In genomic region chr17:23550856-23551255, GRCm38 (mm10) we compare ENCODE assay signal across 8 mouse cellular contexts. TPM values are rescaled to one million over a fixed set of nuclear protein-coding genes. Genes with fewer than 3 reads are reported as not detected.
DNase-seq lines count a peak whose midpoint lies in the region; ATAC-seq and TF ChIP-seq lines count a peak whose summit lies in the region.

No protein-coding gene starts in this region.

- H3K9ac ChIP-seq in heart, embryonic 16.5 days (ENCODE audit: low read length), result peak overlapping the region; percentile 69
- H3K9ac ChIP-seq in hindbrain, embryonic 16.5 days (ENCODE audit: low read depth, low read length), result peak overlapping the region; percentile 60
- peak overlapping the region; percentile 50 for H3K9ac ChIP-seq in midbrain, embryonic 11.5 days (ENCODE audit: low read length)

- peak overlapping the region; percentile 83 for H3K27ac ChIP-seq in heart, embryonic 16.5 days (ENCODE audit: low read length)
- peak overlapping the region; percentile 2; the same call in 1 of the 2 replicates for H3K27ac ChIP-seq in cortical plate, adult 2 months (ENCODE audit: insufficient read depth, low read length)
- peak overlapping the region; percentile 73 for H3K27ac ChIP-seq in hindbrain, embryonic 16.5 days (ENCODE audit: low read depth, low read length)
- no peak overlapping the region for H3K27ac ChIP-seq in midbrain, embryonic 11.5 days (ENCODE audit: low read depth, low read length)

- DNase-seq in heart, adult 11 months, result no peak
- peak; percentile 97 for DNase-seq in midbrain, embryonic 11.5 days (ENCODE audit: low spot score, missing footprints)
- no peak for DNase-seq in gastrocnemius, postnatal 10 days
- DNase-seq in left cerebral cortex, postnatal 36 days (ENCODE audit: low spot score in 2 of 2), result no peak

- TF ChIP-seq CTCF in cortical plate, adult 2 months (IDR thresholded peaks at IDR 0.05; ENCODE audit: extremely low read depth, insufficient read depth, low read length), result no peak

- H3K4me3 ChIP-seq in heart, embryonic 16.5 days (ENCODE audit: low read length), result peak overlapping the region; percentile 78
- H3K4me3 ChIP-seq in cortical plate, adult 2 months (ENCODE audit: insufficient read depth, low read length), result peak overlapping the region; percentile 92
- peak overlapping the region; percentile 51 for H3K4me3 ChIP-seq in hindbrain, embryonic 16.5 days (ENCODE audit: low read length)
- peak overlapping the region; percentile 47 for H3K4me3 ChIP-seq in midbrain, embryonic 11.5 days (ENCODE audit: low read depth, low read length)

- ATAC-seq in heart, embryonic 16.5 days (replicated peaks; ENCODE audit: extremely low read depth, insufficient read depth, low FRiP score), result no peak
- ATAC-seq in CD4-positive, CD25-positive, alpha-beta regulatory T cell, adult 4 months, result peak; percentile 41
- ATAC-seq in hindbrain, embryonic 16.5 days, result peak; percentile 16
- ATAC-seq in midbrain, embryonic 11.5 days (ENCODE audit: low FRiP score), result peak; percentile 22

- peaks cover 5% of the 10 kb centered on the region; the same call in 1 of the 2 replicates for H3K36me3 ChIP-seq in heart, embryonic 16.5 days (ENCODE audit: control insufficient read depth, insufficient read depth)
- peaks cover 8% of the 10 kb centered on the region for H3K36me3 ChIP-seq in hindbrain, embryonic 16.5 days (ENCODE audit: control insufficient read depth, insufficient read depth, low read length)
- H3K36me3 ChIP-seq in midbrain, embryonic 11.5 days (ENCODE audit: control insufficient read depth, insufficient read depth, low read length), result peaks cover 4% of the 10 kb centered on the region; the same call in 1 of the 2 replicates

- no peaks in the 10 kb centered on the region for H3K9me3 ChIP-seq in heart, embryonic 16.5 days (replicated peaks; ENCODE audit: control insufficient read depth, low read length)
- H3K9me3 ChIP-seq in hindbrain, embryonic 16.5 days (ENCODE audit: control insufficient read depth, low read length), result no peaks in the 10 kb centered on the region
- H3K9me3 ChIP-seq in midbrain, embryonic 11.5 days (ENCODE audit: control insufficient read depth, low read length), result no peaks in the 10 kb centered on the region

- no peaks in the 10 kb centered on the region for H3K27me3 ChIP-seq in heart, embryonic 16.5 days (ENCODE audit: control insufficient read depth, insufficient read depth, low read length)
- H3K27me3 ChIP-seq in hindbrain, embryonic 16.5 days (replicated peaks; ENCODE audit: control insufficient read depth, insufficient read depth, low read length), result no peaks in the 10 kb centered on the region
- no peaks in the 10 kb centered on the region for H3K27me3 ChIP-seq in midbrain, embryonic 11.5 days (ENCODE audit: control insufficient read depth, insufficient read depth, low read length)

- WGBS in heart, embryonic 16.5 days, result under 1% methylated on average over 15 of the region's 15 CpGs
- under 1% methylated on average over 15 of the region's 15 CpGs for WGBS in hindbrain, embryonic 16.5 days
- WGBS in midbrain, embryonic 11.5 days, result 0% methylated on average over 15 of the region's 15 CpGs

- H3K4me2 ChIP-seq in heart, embryonic 16.5 days (ENCODE audit: low read depth, low read length), result peak overlapping the region; percentile 74
- H3K4me2 ChIP-seq in hindbrain, embryonic 16.5 days (ENCODE audit: low read length), result peak overlapping the region; percentile 68
- peak overlapping the region; percentile 55 for H3K4me2 ChIP-seq in midbrain, embryonic 11.5 days

- H3K4me1 ChIP-seq in heart, embryonic 16.5 days (ENCODE audit: control insufficient read depth, insufficient read depth, low read length), result peaks cover 14% of the 10 kb centered on the region
- no peaks in the 10 kb centered on the region for H3K4me1 ChIP-seq in cortical plate, adult 2 months (ENCODE audit: control insufficient read depth, insufficient read depth, low read length)
- H3K4me1 ChIP-seq in hindbrain, embryonic 16.5 days (ENCODE audit: control insufficient read depth, insufficient read depth, low read depth, low read length), result no peaks in the 10 kb centered on the region; the same call in none of the 2 replicates
- H3K4me1 ChIP-seq in midbrain, embryonic 11.5 days (ENCODE audit: control insufficient read depth, insufficient read depth, low read length), result peaks cover 8% of the 10 kb centered on the region

- intact Hi-C loops in left cerebral cortex, postnatal 36 days (cut with DNase I), result no loop called here

- TF ChIP-seq POLR2A in cortical plate, adult 2 months (IDR thresholded peaks at IDR 0.05; ENCODE audit: extremely low read depth, insufficient read depth, low read length), result no peak

RNA-seq across cellular contexts. Expression of gene Zfp213, which starts 13.2 kb away (rescaled TPM):
- 12.9 and 14.5 TPM in 2 replicates for polyA plus RNA-seq in heart, embryonic 16.5 days (2015; fragmentation: Nextera tagmentation; extraction: Ambion mirVana)
- 1 to 10 TPM; 3.4 to 4.3 TPM for polyA plus RNA-seq in CD4-positive, CD25-positive, alpha-beta regulatory T cell, adult 4 months (2017; shearing (Covaris generic))
- polyA plus RNA-seq in cortical plate, adult 2 months (2012; rRNA removed), result 7.9 and 8.7 TPM in 2 replicates
- polyA plus RNA-seq in hindbrain, embryonic 16.5 days (2015; fragmentation: Nextera tagmentation; extraction: Ambion mirVana), result 17.0 and 18.0 TPM in 2 replicates
- 17.5 and 19.9 TPM in 2 replicates for polyA plus RNA-seq in midbrain, embryonic 11.5 days (2014; fragmentation: Nextera tagmentation; extraction: Ambion mirVana)
- total RNA-seq in gastrocnemius, postnatal 10 days (2021), result 1 to 10 TPM; 3.3 to 4.1 TPM
- 1 to 10 TPM; 6.0 to 6.8 TPM for total RNA-seq in left cerebral cortex, postnatal 36 days (2021)

RNA-seq across cellular contexts. Expression of gene Zfp13, which starts 48.4 kb away (rescaled TPM):
- polyA plus RNA-seq in heart, embryonic 16.5 days (2015; fragmentation: Nextera tagmentation; extraction: Ambion mirVana), result 7.3 and 8.5 TPM in 2 replicates
- under 1 TPM in 1 of 2 experiments, not detected in 1; 0.38 TPM for polyA plus RNA-seq in CD4-positive, CD25-positive, alpha-beta regulatory T cell, adult 4 months (2017; shearing (Covaris generic))
- 27.2 and 28.5 TPM in 2 replicates for polyA plus RNA-seq in cortical plate, adult 2 months (2012; rRNA removed)
- polyA plus RNA-seq in hindbrain, embryonic 16.5 days (2015; fragmentation: Nextera tagmentation; extraction: Ambion mirVana), result 26.4 and 29.1 TPM in 2 replicates
- polyA plus RNA-seq in midbrain, embryonic 11.5 days (2014; fragmentation: Nextera tagmentation; extraction: Ambion mirVana), result 16.3 and 16.5 TPM in 2 replicates
- total RNA-seq in gastrocnemius, postnatal 10 days (2021), result 1 to 10 TPM; 6.6 to 7.0 TPM
- total RNA-seq in left cerebral cortex, postnatal 36 days (2021), result 10 to 100 TPM; 26.0 to 26.4 TPM

RNA-seq across cellular contexts. Expression of gene Zscan10, which starts 49.8 kb away (rescaled TPM):
- not detected in 2 replicates for polyA plus RNA-seq in heart, embryonic 16.5 days (2015; fragmentation: Nextera tagmentation; extraction: Ambion mirVana)
- polyA plus RNA-seq in CD4-positive, CD25-positive, alpha-beta regulatory T cell, adult 4 months (2017; shearing (Covaris generic)), result 1 to 10 TPM; 2.2 to 2.9 TPM
- 0.13 TPM in 1 of 2 replicates, not detected in the other for polyA plus RNA-seq in cortical plate, adult 2 months (2012; rRNA removed)
- polyA plus RNA-seq in hindbrain, embryonic 16.5 days (2015; fragmentation: Nextera tagmentation; extraction: Ambion mirVana), result 0.20 and 0.25 TPM in 2 replicates
- polyA plus RNA-seq in midbrain, embryonic 11.5 days (2014; fragmentation: Nextera tagmentation; extraction: Ambion mirVana), result 0.22 TPM in 1 of 2 replicates, not detected in the other
- total RNA-seq in gastrocnemius, postnatal 10 days (2021), result not detected
- not detected for total RNA-seq in left cerebral cortex, postnatal 36 days (2021)
